Mouse (Mus musculus): ENCODE data around the gene Tdp1. TPM values are rescaled to one million over a fixed set of nuclear protein-coding genes. Genes with fewer than 3 reads are reported as not detected.
"Not testable (repeated sequence)": the region's sequence is repeated elsewhere in the genome, so short reads cannot be mapped to it uniquely, and the experiment has no call there.

Tdp1 gene
- polyA plus RNA-seq, 1 experiment from 2014 or later = 64.8 TPM

- Histone ChIP-seq H3K4me3 (ENCODE audit: low read depth, low read length) (no peak overlapping the region), H3K27me3 (replicated peaks; ENCODE audit: control insufficient read depth, insufficient read depth, low read length) (peaks cover 63% of the 10 kb centered on the region), H3K27ac (ENCODE audit: low read depth, low read length) (no peak overlapping the region), H3K9me3 (ENCODE audit: control insufficient read depth, low read length) (no peaks in the 10 kb centered on the region), H3K4me1 (replicated peaks; ENCODE audit: control insufficient read depth, insufficient read depth, low read length) (peaks cover 12% of the 10 kb centered on the region), H3K36me3 (ENCODE audit: control insufficient read depth, insufficient read depth, low read length) (no peaks in the 10 kb centered on the region), H3K4me2 (no peak overlapping the region), H3K9ac (ENCODE audit: low read depth, low read length) (no peak overlapping the region)
- DNase-seq (ENCODE audit: low spot score) = no peak
- no peak for ATAC-seq (replicated peaks; ENCODE audit: low FRiP score)
- 8% methylated on average over 12 of the region's 12 CpGs for WGBS
Measured at GRCm38 (mm10) chr12:99966881-99967363, 82.6 kb downstream of the Tdp1 start.

DNA sequence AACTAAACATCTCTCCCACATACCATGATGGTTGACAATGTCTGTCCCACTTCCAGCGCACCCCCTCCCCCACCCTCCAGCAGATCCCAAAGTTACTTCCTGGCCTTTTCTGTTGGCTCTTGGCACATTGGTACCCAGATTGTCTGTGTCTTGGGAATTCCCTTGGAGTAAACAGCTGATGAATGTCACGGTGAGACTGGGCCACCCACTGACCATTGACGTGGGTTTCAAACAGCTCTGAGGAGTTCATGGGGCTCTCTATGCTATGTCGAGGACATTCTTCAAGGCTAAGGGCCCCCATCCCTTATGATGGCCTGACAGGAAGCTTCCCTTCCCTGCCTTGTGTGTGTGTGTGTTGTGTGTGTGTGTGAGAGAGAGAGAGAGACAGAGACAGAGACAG is 85.6 kb downstream of the Tdp1 start:
- DNase-seq (ENCODE audit: low spot score) (no peak), ATAC-seq (replicated peaks; ENCODE audit: low FRiP score) (no peak)
- H3K27ac ChIP-seq (ENCODE audit: low read depth, low read length) = no peak overlapping the region
- 66% methylated on average over 4 of the region's 4 CpGs for WGBS
- H3K4me3 ChIP-seq (ENCODE audit: low read depth, low read length) = no peak overlapping the region
- H3K36me3 ChIP-seq (ENCODE audit: control insufficient read depth, insufficient read depth, low read length) = no peaks in the 10 kb centered on the region
- H3K27me3 ChIP-seq (replicated peaks; ENCODE audit: control insufficient read depth, insufficient read depth, low read length) = peaks cover 46% of the 10 kb centered on the region
- no peaks in the 10 kb centered on the region; the same call in 1 of the 2 replicates for H3K9me3 ChIP-seq (ENCODE audit: control insufficient read depth, low read length)
- no peak overlapping the region for H3K9ac ChIP-seq (ENCODE audit: low read depth, low read length)
- no peak overlapping the region for H3K4me2 ChIP-seq
- peaks cover 6% of the 10 kb centered on the region for H3K4me1 ChIP-seq (replicated peaks; ENCODE audit: control insufficient read depth, insufficient read depth, low read length)

- H3K27ac ChIP-seq (ENCODE audit: low read depth, low read length); DNase-seq (ENCODE audit: low spot score); H3K4me3 ChIP-seq (ENCODE audit: low read depth, low read length); H3K9ac ChIP-seq (ENCODE audit: low read depth, low read length); ATAC-seq (replicated peaks; ENCODE audit: low FRiP score); H3K4me1 ChIP-seq (replicated peaks; ENCODE audit: control insufficient read depth, insufficient read depth, low read length); H3K9me3 ChIP-seq (ENCODE audit: control insufficient read depth, low read length); H3K4me2 ChIP-seq; H3K36me3 ChIP-seq (ENCODE audit: control insufficient read depth, insufficient read depth, low read length): not testable (repeated sequence)
- peaks cover 32% of the 10 kb centered on the region for H3K27me3 ChIP-seq (replicated peaks; ENCODE audit: control insufficient read depth, insufficient read depth, low read length)
- 63% methylated on average over 7 of the region's 7 CpGs for WGBS
Measured at GRCm38 (mm10) chr12:99971205-99971894, 87.0 kb downstream of the Tdp1 start.

DNA sequence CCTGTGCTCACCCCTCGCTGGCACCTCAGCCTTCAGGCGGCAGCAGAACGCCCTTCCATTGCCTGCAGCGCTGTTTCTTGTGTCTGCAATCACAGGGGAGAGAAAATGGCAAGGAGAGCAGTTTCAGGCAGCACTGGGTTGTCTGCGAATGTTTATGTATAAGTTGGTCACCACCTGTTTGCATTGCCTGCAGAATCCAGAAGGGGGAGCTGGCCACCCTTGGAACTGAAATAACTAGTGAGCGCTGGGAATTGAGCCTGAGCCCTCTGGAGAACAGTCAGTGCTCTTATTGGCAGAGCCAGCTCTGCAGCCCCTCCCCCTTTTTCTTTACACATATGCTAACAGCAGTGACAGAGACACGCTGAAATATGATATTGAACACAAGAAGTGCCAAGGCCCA is 88.5 kb downstream of the Tdp1 start:
- WGBS = 52% methylated on average over 7 of the region's 7 CpGs
- H3K9ac ChIP-seq (ENCODE audit: low read depth, low read length) = no peak overlapping the region
- no peak overlapping the region for H3K4me2 ChIP-seq
- no peak overlapping the region for H3K4me3 ChIP-seq (ENCODE audit: low read depth, low read length)
- no peak for DNase-seq (ENCODE audit: low spot score)
- no peak overlapping the region for H3K27ac ChIP-seq (ENCODE audit: low read depth, low read length)
- ATAC-seq (replicated peaks; ENCODE audit: low FRiP score) = no peak
- no peaks in the 10 kb centered on the region; the same call in 1 of the 2 replicates for H3K9me3 ChIP-seq (ENCODE audit: control insufficient read depth, low read length)
- H3K36me3 ChIP-seq (ENCODE audit: control insufficient read depth, insufficient read depth, low read length) = no peaks in the 10 kb centered on the region
- peaks cover 17% of the 10 kb centered on the region for H3K27me3 ChIP-seq (replicated peaks; ENCODE audit: control insufficient read depth, insufficient read depth, low read length)
- no peaks in the 10 kb centered on the region for H3K4me1 ChIP-seq (replicated peaks; ENCODE audit: control insufficient read depth, insufficient read depth, low read length)

DNA sequence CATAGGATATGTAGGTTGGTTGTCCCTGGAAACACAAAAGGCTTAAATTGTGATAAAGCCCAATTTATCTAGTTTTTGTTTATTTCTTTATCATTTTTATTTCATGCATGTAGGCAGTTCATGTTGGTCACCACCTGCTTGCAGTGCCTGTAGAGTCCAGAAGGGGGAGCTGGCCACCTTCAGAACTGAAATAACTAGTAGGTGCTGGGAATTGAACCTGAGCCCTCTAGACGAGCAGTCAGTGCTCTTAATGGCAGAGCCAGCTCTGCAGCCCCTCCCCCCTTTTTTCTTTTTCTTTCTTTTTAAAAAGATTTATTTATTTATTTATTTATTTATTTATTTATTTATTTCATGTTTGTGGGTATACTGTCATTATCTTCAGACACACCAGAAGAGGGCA is 89.3 kb downstream of the Tdp1 start:
- DNase-seq (ENCODE audit: low spot score) = no peak
- 83% methylated on average over 1 of the region's 1 CpGs for WGBS
- H3K27me3 ChIP-seq (replicated peaks; ENCODE audit: control insufficient read depth, insufficient read depth, low read length) = peaks cover 10% of the 10 kb centered on the region

DNA sequence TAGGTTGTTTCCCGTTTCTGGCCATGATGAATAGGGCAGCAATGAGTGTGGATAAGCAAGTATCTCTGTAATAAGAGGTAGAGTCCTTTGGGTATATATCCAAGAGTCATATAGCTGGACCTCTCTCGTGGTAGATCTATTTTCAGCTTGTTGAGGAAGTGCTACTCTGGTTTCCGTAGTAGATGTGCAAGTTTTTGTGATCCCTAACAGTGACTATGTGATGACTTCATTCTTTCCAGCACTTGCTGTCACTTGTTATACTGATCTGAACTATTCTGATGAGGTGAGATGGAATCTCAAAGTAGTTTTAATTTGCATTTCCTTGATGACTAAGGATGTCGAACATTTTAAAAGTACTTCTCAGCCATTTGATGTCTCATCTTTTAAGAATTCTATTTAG is 95.2 kb downstream of the Tdp1 start:
- DNase-seq (ENCODE audit: low spot score) (no peak), ATAC-seq (replicated peaks; ENCODE audit: low FRiP score) (no peak)
- H3K4me1 ChIP-seq (replicated peaks; ENCODE audit: control insufficient read depth, insufficient read depth, low read length) = no peaks in the 10 kb centered on the region
- H3K9me3 ChIP-seq (ENCODE audit: control insufficient read depth, low read length) = no peaks in the 10 kb centered on the region
- WGBS = 67% methylated on average over 4 of the region's 4 CpGs
- no peak overlapping the region for H3K9ac ChIP-seq (ENCODE audit: low read depth, low read length)
- H3K4me3 ChIP-seq (ENCODE audit: low read depth, low read length) = no peak overlapping the region
- no peak overlapping the region for H3K4me2 ChIP-seq
- no peaks in the 10 kb centered on the region for H3K36me3 ChIP-seq (ENCODE audit: control insufficient read depth, insufficient read depth, low read length)
- H3K27me3 ChIP-seq (replicated peaks; ENCODE audit: control insufficient read depth, insufficient read depth, low read length) = no peaks in the 10 kb centered on the region
- no peak overlapping the region for H3K27ac ChIP-seq (ENCODE audit: low read depth, low read length)

More for the DNA sequence above, 89.3 kb downstream of the Tdp1 start:
- Histone ChIP-seq H3K4me2 (no peak overlapping the region), H3K9ac (ENCODE audit: low read depth, low read length) (no peak overlapping the region), H3K27ac (ENCODE audit: low read depth, low read length) (no peak overlapping the region), H3K4me1 (replicated peaks; ENCODE audit: control insufficient read depth, insufficient read depth, low read length) (no peaks in the 10 kb centered on the region), H3K36me3 (ENCODE audit: control insufficient read depth, insufficient read depth, low read length) (no peaks in the 10 kb centered on the region), H3K4me3 (ENCODE audit: low read depth, low read length) (no peak overlapping the region), H3K9me3 (ENCODE audit: control insufficient read depth, low read length) (no peaks in the 10 kb centered on the region; the same call in 1 of the 2 replicates)
- ATAC-seq (replicated peaks; ENCODE audit: low FRiP score) = no peak

GRCm38 (mm10) chr12:99986797-99987196 is 102.5 kb downstream of the Tdp1 start:
- Histone ChIP-seq H3K36me3 (ENCODE audit: control insufficient read depth, insufficient read depth, low read length) (no peaks in the 10 kb centered on the region), H3K9ac (ENCODE audit: low read depth, low read length) (no peak overlapping the region), H3K4me1 (replicated peaks; ENCODE audit: control insufficient read depth, insufficient read depth, low read length) (no peaks in the 10 kb centered on the region), H3K4me3 (ENCODE audit: low read depth, low read length) (no peak overlapping the region), H3K27me3 (replicated peaks; ENCODE audit: control insufficient read depth, insufficient read depth, low read length) (no peaks in the 10 kb centered on the region), H3K4me2 (no peak overlapping the region), H3K27ac (ENCODE audit: low read depth, low read length) (no peak overlapping the region), H3K9me3 (ENCODE audit: control insufficient read depth, low read length) (no peaks in the 10 kb centered on the region)
- no peak for ATAC-seq (replicated peaks; ENCODE audit: low FRiP score)
- WGBS = 92% methylated on average over 5 of the region's 5 CpGs
- DNase-seq (ENCODE audit: low spot score) = no peak

DNA sequence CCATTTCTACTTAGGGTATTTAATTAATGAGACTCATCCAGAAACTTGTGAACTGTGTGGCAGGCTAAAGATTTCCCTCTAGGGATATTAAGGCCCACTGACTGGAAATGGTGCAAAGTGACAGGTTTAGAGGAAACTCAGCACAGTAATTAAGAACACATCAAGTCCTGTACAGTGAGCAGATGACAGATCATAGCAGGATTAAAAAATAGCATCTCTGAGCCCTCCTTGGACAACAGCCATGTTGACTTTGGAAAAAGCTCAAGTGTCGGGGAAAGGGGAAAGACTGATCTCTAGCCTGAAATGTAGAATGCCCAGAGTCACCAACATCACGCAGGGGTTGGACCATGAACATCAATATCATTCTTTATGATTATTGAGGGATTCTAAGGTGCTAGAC is 103.8 kb downstream of the Tdp1 start:
- DNase-seq (ENCODE audit: low spot score) = no peak
- 77% methylated on average over 2 of the region's 2 CpGs for WGBS

DNA sequence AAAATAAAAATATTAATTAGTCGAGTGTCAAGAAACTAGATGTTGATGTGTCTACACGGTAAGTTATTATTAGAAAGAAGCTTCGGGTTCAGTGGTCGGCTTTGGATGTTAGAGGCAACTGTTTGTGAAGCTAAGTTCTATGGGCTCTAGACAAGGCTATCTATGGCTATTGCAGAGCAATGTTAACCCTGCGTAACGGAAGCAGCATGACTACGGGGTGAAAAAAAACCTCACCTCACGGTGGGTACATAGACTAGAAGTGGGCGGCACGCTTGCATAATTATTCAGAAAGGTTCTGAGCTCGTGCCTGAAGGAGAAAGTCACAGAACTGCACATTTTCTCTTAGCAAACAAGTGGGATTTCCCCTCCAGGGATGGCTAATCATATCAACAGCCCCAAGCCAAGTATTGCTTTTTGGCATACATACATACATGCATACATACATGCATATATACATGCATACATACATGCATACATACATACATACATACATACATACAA is 108.1 kb downstream of the Tdp1 start:
- DNase-seq (ENCODE audit: low spot score) (no peak), ATAC-seq (replicated peaks; ENCODE audit: low FRiP score) (no peak)
- no peaks in the 10 kb centered on the region for H3K36me3 ChIP-seq (ENCODE audit: control insufficient read depth, insufficient read depth, low read length)
- H3K4me2 ChIP-seq = no peak overlapping the region
- no peaks in the 10 kb centered on the region for H3K27me3 ChIP-seq (replicated peaks; ENCODE audit: control insufficient read depth, insufficient read depth, low read length)
- H3K27ac ChIP-seq (ENCODE audit: low read depth, low read length) = no peak overlapping the region
- H3K4me3 ChIP-seq (ENCODE audit: low read depth, low read length) = no peak overlapping the region
- 88% methylated on average over 11 of the region's 11 CpGs for WGBS
- no peaks in the 10 kb centered on the region for H3K9me3 ChIP-seq (ENCODE audit: control insufficient read depth, low read length)
- H3K4me1 ChIP-seq (replicated peaks; ENCODE audit: control insufficient read depth, insufficient read depth, low read length) = no peaks in the 10 kb centered on the region
- H3K9ac ChIP-seq (ENCODE audit: low read depth, low read length) = no peak overlapping the region

More for the DNA sequence above, 103.8 kb downstream of the Tdp1 start:
- H3K36me3 ChIP-seq (ENCODE audit: control insufficient read depth, insufficient read depth, low read length) = no peaks in the 10 kb centered on the region
- H3K4me1 ChIP-seq (replicated peaks; ENCODE audit: control insufficient read depth, insufficient read depth, low read length) = no peaks in the 10 kb centered on the region
- no peaks in the 10 kb centered on the region for H3K9me3 ChIP-seq (ENCODE audit: control insufficient read depth, low read length)
- no peaks in the 10 kb centered on the region for H3K27me3 ChIP-seq (replicated peaks; ENCODE audit: control insufficient read depth, insufficient read depth, low read length)
- no peak overlapping the region for H3K27ac ChIP-seq (ENCODE audit: low read depth, low read length)
- no peak for ATAC-seq (replicated peaks; ENCODE audit: low FRiP score)
- no peak overlapping the region for H3K4me3 ChIP-seq (ENCODE audit: low read depth, low read length)
- H3K4me2 ChIP-seq = no peak overlapping the region
- H3K9ac ChIP-seq (ENCODE audit: low read depth, low read length) = no peak overlapping the region
